Mouse (Mus musculus): ENCODE measurements around the gene Sema3e. TPM values are rescaled to one million over a fixed set of nuclear protein-coding genes. Genes with fewer than 3 reads are reported as not detected.

Sema3e gene
- polyA plus RNA-seq (2014; fragmentation: Nextera tagmentation; extraction: Ambion mirVana), result 1.6 and 2.3 TPM in 2 replicates

- DNase-seq (ENCODE audit: low spot score) (peak; percentile 71), ATAC-seq (replicated peaks; ENCODE audit: low FRiP score, low TSS enrichment, low read depth) (peak; percentile 87)
- H3K4me3 ChIP-seq (ENCODE audit: low read depth, low read length), result peak within 1 kb of the TSS; percentile 47
- peaks cover 5% of the 10 kb centered on the region; the same call in 1 of the 2 replicates for H3K9me3 ChIP-seq (ENCODE audit: control insufficient read depth, low read length)
- 1% methylated on average over 47 of the region's 47 CpGs for WGBS
- H3K9ac ChIP-seq (ENCODE audit: low read length), result peak within 1 kb of the TSS; percentile 34
- H3K27me3 ChIP-seq (replicated peaks; ENCODE audit: control insufficient read depth, insufficient read depth, low read length), result no peaks in the 10 kb centered on the region
- H3K4me2 ChIP-seq (ENCODE audit: low read length), result peak within 1 kb of the TSS; percentile 82
- no peaks in the 10 kb centered on the region for H3K4me1 ChIP-seq (replicated peaks; ENCODE audit: control insufficient read depth, insufficient read depth, low read length)
- no peak within 1 kb of the TSS for H3K27ac ChIP-seq (ENCODE audit: low read depth)
- H3K36me3 ChIP-seq (ENCODE audit: control insufficient read depth, insufficient read depth, low read length), result no peaks in the 10 kb centered on the region
Measured at GRCm38 (mm10) chr5:14025205-14026124, at the start of gene Sema3e. Sema3e (plus strand) TSS chr5:14025276.

- ATAC-seq (replicated peaks; ENCODE audit: low FRiP score, low TSS enrichment, low read depth), result no peak
- Histone ChIP-seq H3K9ac (ENCODE audit: low read length) (no peak overlapping the region), H3K9me3 (ENCODE audit: control insufficient read depth, low read length) (no peaks in the 10 kb centered on the region), H3K4me3 (ENCODE audit: low read depth, low read length) (no peak overlapping the region), H3K4me2 (ENCODE audit: low read length) (no peak overlapping the region), H3K4me1 (replicated peaks; ENCODE audit: control insufficient read depth, insufficient read depth, low read length) (peaks cover 1% of the 10 kb centered on the region; the same call in 1 of the 2 replicates), H3K36me3 (ENCODE audit: control insufficient read depth, insufficient read depth, low read length) (no peaks in the 10 kb centered on the region), H3K27ac (ENCODE audit: low read depth) (no peak overlapping the region), H3K27me3 (replicated peaks; ENCODE audit: control insufficient read depth, insufficient read depth, low read length) (no peaks in the 10 kb centered on the region)
- 56% methylated on average over 3 of the region's 3 CpGs for WGBS
- no peak for DNase-seq (ENCODE audit: low spot score)
Measured at GRCm38 (mm10) chr5:13977576-13977975, 47.5 kb upstream of the Sema3e start.

- H3K36me3 ChIP-seq (ENCODE audit: control insufficient read depth, insufficient read depth, low read length), result no peaks in the 10 kb centered on the region
- H3K4me1 ChIP-seq (replicated peaks; ENCODE audit: control insufficient read depth, insufficient read depth, low read length), result peaks cover 7% of the 10 kb centered on the region; the same call in 1 of the 2 replicates
- no peaks in the 10 kb centered on the region for H3K9me3 ChIP-seq (ENCODE audit: control insufficient read depth, low read length)
- no peak overlapping the region for H3K27ac ChIP-seq (ENCODE audit: low read depth)
- no peaks in the 10 kb centered on the region for H3K27me3 ChIP-seq (replicated peaks; ENCODE audit: control insufficient read depth, insufficient read depth, low read length)
- 90% methylated on average over 4 of the region's 4 CpGs for WGBS
- ATAC-seq (replicated peaks; ENCODE audit: low FRiP score, low TSS enrichment, low read depth) (no peak), DNase-seq (ENCODE audit: low spot score) (no peak)
- H3K4me2 ChIP-seq (ENCODE audit: low read length), result no peak overlapping the region
- no peak overlapping the region for H3K9ac ChIP-seq (ENCODE audit: low read length)
- no peak overlapping the region for H3K4me3 ChIP-seq (ENCODE audit: low read depth, low read length)
Measured at GRCm38 (mm10) chr5:13979156-13979555, 45.9 kb upstream of the Sema3e start.

GRCm38 (mm10) chr5:13982417-13983054 is 42.5 kb upstream of the Sema3e start:
- Histone ChIP-seq H3K27me3 (replicated peaks; ENCODE audit: control insufficient read depth, insufficient read depth, low read length) (no peaks in the 10 kb centered on the region), H3K27ac (ENCODE audit: low read depth) (no peak overlapping the region), H3K9ac (ENCODE audit: low read length) (no peak overlapping the region), H3K4me2 (ENCODE audit: low read length) (no peak overlapping the region), H3K36me3 (ENCODE audit: control insufficient read depth, insufficient read depth, low read length) (no peaks in the 10 kb centered on the region), H3K4me3 (ENCODE audit: low read depth, low read length) (no peak overlapping the region), H3K4me1 (replicated peaks; ENCODE audit: control insufficient read depth, insufficient read depth, low read length) (peaks cover 7% of the 10 kb centered on the region; the same call in 1 of the 2 replicates), H3K9me3 (ENCODE audit: control insufficient read depth, low read length) (no peaks in the 10 kb centered on the region)
- ATAC-seq (replicated peaks; ENCODE audit: low FRiP score, low TSS enrichment, low read depth), result no peak
- DNase-seq (ENCODE audit: low spot score), result peak; percentile 51
- 50% methylated on average over 7 of the region's 7 CpGs for WGBS

- H3K4me1 ChIP-seq (replicated peaks; ENCODE audit: control insufficient read depth, insufficient read depth, low read length), result peaks cover 7% of the 10 kb centered on the region; the same call in 1 of the 2 replicates
- DNase-seq (ENCODE audit: low spot score) (no peak), ATAC-seq (replicated peaks; ENCODE audit: low FRiP score, low TSS enrichment, low read depth) (no peak)
- 37% methylated on average over 4 of the region's 4 CpGs for WGBS
- no peak overlapping the region for H3K9ac ChIP-seq (ENCODE audit: low read length)
- H3K4me2 ChIP-seq (ENCODE audit: low read length), result no peak overlapping the region
- H3K4me3 ChIP-seq (ENCODE audit: low read depth, low read length), result no peak overlapping the region
- no peaks in the 10 kb centered on the region for H3K9me3 ChIP-seq (ENCODE audit: control insufficient read depth, low read length)
- no peak overlapping the region for H3K27ac ChIP-seq (ENCODE audit: low read depth)
- no peaks in the 10 kb centered on the region for H3K36me3 ChIP-seq (ENCODE audit: control insufficient read depth, insufficient read depth, low read length)
- no peaks in the 10 kb centered on the region for H3K27me3 ChIP-seq (replicated peaks; ENCODE audit: control insufficient read depth, insufficient read depth, low read length)
Measured at GRCm38 (mm10) chr5:13983608-13984007, 41.5 kb upstream of the Sema3e start.

- Histone ChIP-seq H3K36me3 (ENCODE audit: control insufficient read depth, insufficient read depth, low read length) (no peaks in the 10 kb centered on the region), H3K27me3 (replicated peaks; ENCODE audit: control insufficient read depth, insufficient read depth, low read length) (no peaks in the 10 kb centered on the region), H3K4me2 (ENCODE audit: low read length) (no peak overlapping the region), H3K9ac (ENCODE audit: low read length) (no peak overlapping the region), H3K27ac (ENCODE audit: low read depth) (no peak overlapping the region), H3K9me3 (ENCODE audit: control insufficient read depth, low read length) (no peaks in the 10 kb centered on the region), H3K4me1 (replicated peaks; ENCODE audit: control insufficient read depth, insufficient read depth, low read length) (peaks cover 7% of the 10 kb centered on the region; the same call in 1 of the 2 replicates), H3K4me3 (ENCODE audit: low read depth, low read length) (no peak overlapping the region)
- DNase-seq (ENCODE audit: low spot score), result no peak
- no peak for ATAC-seq (replicated peaks; ENCODE audit: low FRiP score, low TSS enrichment, low read depth)
- 93% methylated on average over 3 of the region's 3 CpGs for WGBS
Measured at GRCm38 (mm10) chr5:13985669-13986068, 39.4 kb upstream of the Sema3e start.

- Histone ChIP-seq H3K36me3 (ENCODE audit: control insufficient read depth, insufficient read depth, low read length) (no peaks in the 10 kb centered on the region), H3K9me3 (ENCODE audit: control insufficient read depth, low read length) (no peaks in the 10 kb centered on the region), H3K4me1 (replicated peaks; ENCODE audit: control insufficient read depth, insufficient read depth, low read length) (peaks cover 7% of the 10 kb centered on the region; the same call in 1 of the 2 replicates), H3K4me3 (ENCODE audit: low read depth, low read length) (no peak overlapping the region), H3K9ac (ENCODE audit: low read length) (no peak overlapping the region), H3K27me3 (replicated peaks; ENCODE audit: control insufficient read depth, insufficient read depth, low read length) (no peaks in the 10 kb centered on the region), H3K4me2 (ENCODE audit: low read length) (no peak overlapping the region), H3K27ac (ENCODE audit: low read depth) (no peak overlapping the region)
- 52% methylated on average over 1 of the region's 1 CpGs for WGBS
- ATAC-seq (replicated peaks; ENCODE audit: low FRiP score, low TSS enrichment, low read depth) (no peak), DNase-seq (ENCODE audit: low spot score) (no peak)
Measured at GRCm38 (mm10) chr5:13987123-13987522, 38.0 kb upstream of the Sema3e start.

GRCm38 (mm10) chr5:13988023-13988422 is 37.1 kb upstream of the Sema3e start:
- WGBS, result 32% methylated on average over 2 of the region's 2 CpGs
- Histone ChIP-seq H3K9me3 (ENCODE audit: control insufficient read depth, low read length) (no peaks in the 10 kb centered on the region), H3K4me1 (replicated peaks; ENCODE audit: control insufficient read depth, insufficient read depth, low read length) (peaks cover 4% of the 10 kb centered on the region; the same call in 1 of the 2 replicates), H3K4me2 (ENCODE audit: low read length) (no peak overlapping the region), H3K27me3 (replicated peaks; ENCODE audit: control insufficient read depth, insufficient read depth, low read length) (no peaks in the 10 kb centered on the region), H3K9ac (ENCODE audit: low read length) (no peak overlapping the region), H3K36me3 (ENCODE audit: control insufficient read depth, insufficient read depth, low read length) (no peaks in the 10 kb centered on the region), H3K27ac (ENCODE audit: low read depth) (no peak overlapping the region), H3K4me3 (ENCODE audit: low read depth, low read length) (no peak overlapping the region)
- ATAC-seq (replicated peaks; ENCODE audit: low FRiP score, low TSS enrichment, low read depth) (no peak), DNase-seq (ENCODE audit: low spot score) (no peak)

All from intestine, embryonic 14.5 days (tissue).